ENCODE assay signal across 30 mouse cellular contexts in genomic region chr13:107726491-107726890, GRCm38 (mm10).
DNase-seq lines count a peak whose midpoint lies in the region; ATAC-seq and TF ChIP-seq lines count a peak whose summit lies in the region.
"Had no signal": no experiment of that assay in that cellular context is flagged by ENCODE, and none has a peak within 500 bp of the region (broad histone marks: within the 10 kb centered on the region; RNA-seq: fewer than 3 reads in every experiment).

No protein-coding gene starts in this region.

- WGBS in midbrain, embryonic 12.5 days = 95% methylated on average over 20 of the region's 20 CpGs
- WGBS in midbrain, postnatal 0 days = 95% methylated on average over 20 of the region's 20 CpGs

- peaks cover 54% of the 10 kb centered on the region for H3K36me3 ChIP-seq in midbrain, embryonic 12.5 days
- peaks cover 50% of the 10 kb centered on the region for H3K36me3 ChIP-seq in midbrain, postnatal 0 days (ENCODE audit: insufficient read depth, low read length)

- H3K9ac ChIP-seq in midbrain, embryonic 12.5 days (replicated peaks) = no peak overlapping the region
- H3K9ac ChIP-seq in midbrain, postnatal 0 days (replicated peaks; ENCODE audit: low read length, poor library complexity, severe bottlenecking) = no peak overlapping the region
- H3K9ac ChIP-seq: embryonic facial prominence, embryonic 13.5 days; forebrain, embryonic 12.5 days; forebrain, postnatal 0 days; heart, embryonic 13.5 days; hindbrain, embryonic 14.5 days had no signal

- no peaks in the 10 kb centered on the region for H3K4me1 ChIP-seq in midbrain, embryonic 12.5 days
- H3K4me1 ChIP-seq in midbrain, postnatal 0 days (ENCODE audit: insufficient read depth, low read length) = no peaks in the 10 kb centered on the region
- H3K4me1 ChIP-seq: embryonic facial prominence, embryonic 10.5 days; embryonic facial prominence, embryonic 13.5 days; forebrain, embryonic 12.5 days; heart, embryonic 13.5 days had no signal

- TF ChIP-seq CTCF in midbrain, postnatal 0 days (IDR thresholded peaks at IDR 0.05) = no peak

- no peak overlapping the region for H3K4me2 ChIP-seq in midbrain, embryonic 12.5 days (replicated peaks)
- no peak overlapping the region for H3K4me2 ChIP-seq in midbrain, postnatal 0 days (ENCODE audit: low read depth, low read length, poor library complexity, severe bottlenecking)
- H3K4me2 ChIP-seq: embryonic facial prominence, embryonic 13.5 days; forebrain, embryonic 12.5 days; heart, embryonic 13.5 days; hindbrain, embryonic 14.5 days had no signal

- no peaks in the 10 kb centered on the region for H3K9me3 ChIP-seq in midbrain, embryonic 12.5 days
- H3K9me3 ChIP-seq in midbrain, postnatal 0 days (ENCODE audit: low read length) = no peaks in the 10 kb centered on the region
- H3K9me3 ChIP-seq: embryonic facial prominence, embryonic 10.5 days; embryonic facial prominence, embryonic 13.5 days; forebrain, embryonic 12.5 days; heart, embryonic 13.5 days had no signal

- no peaks in the 10 kb centered on the region for H3K27me3 ChIP-seq in midbrain, embryonic 12.5 days
- H3K27me3 ChIP-seq in midbrain, postnatal 0 days (ENCODE audit: insufficient read depth, low read length) = no peaks in the 10 kb centered on the region
- H3K27me3 ChIP-seq: embryonic facial prominence, embryonic 13.5 days; forebrain, embryonic 12.5 days; heart, embryonic 13.5 days had no signal

- no peak overlapping the region for H3K27ac ChIP-seq in midbrain, embryonic 12.5 days (replicated peaks)
- no peak overlapping the region for H3K27ac ChIP-seq in midbrain, postnatal 0 days (ENCODE audit: low read depth, low read length)
- H3K27ac ChIP-seq: embryonic facial prominence, embryonic 10.5 days; embryonic facial prominence, embryonic 13.5 days; forebrain, embryonic 12.5 days; gastrocnemius, adult 2 months; heart, embryonic 13.5 days; hindbrain, embryonic 14.5 days; hindbrain, postnatal 0 days had no signal

- ATAC-seq in midbrain, embryonic 12.5 days (ENCODE audit: low FRiP score, low read depth) = peak; percentile 44; the same call in 1 of the 2 replicates
- ATAC-seq in midbrain, postnatal 0 days (ENCODE audit: low FRiP score) = no peak
- ATAC-seq: activated CD4-positive, CD25-positive, alpha-beta regulatory T cell, adult 4 months; CD4-positive, CD25-positive, alpha-beta regulatory T cell, adult 4 months; forebrain, postnatal 0 days; hindbrain, postnatal 0 days; inflammation-experienced regulatory T-cells, adult 6 months; intestine, embryonic 16.5 days had no signal

- H3K4me3 ChIP-seq in midbrain, embryonic 12.5 days = no peak overlapping the region
- no peak overlapping the region for H3K4me3 ChIP-seq in midbrain, postnatal 0 days (ENCODE audit: low read depth, low read length)
- H3K4me3 ChIP-seq: embryonic facial prominence, embryonic 10.5 days; embryonic facial prominence, embryonic 13.5 days; erythroblast, embryonic 14.5 days; forebrain, embryonic 12.5 days; gastrocnemius, adult 2 months; heart, embryonic 13.5 days had no signal

- DNase-seq in heart, adult 11 months = peak; percentile 85
- DNase-seq in heart, adult 18-20 months = no peak
- DNase-seq in midbrain, postnatal 0 days (ENCODE audit: low spot score) = no peak
- DNase-seq in CD4-positive helper T cell, adult 2 months (ENCODE audit: low read depth, low spot score) = peak; percentile 1
- DNase-seq in gastrocnemius, postnatal 10 days = no peak
- DNase-seq: adrenal gland, adult 8-10 months; adrenal gland, postnatal 25 days; B cell, adult 2 months; cerebellum, adult 11-12 months; cerebellum, adult 8-10 months; cerebellum, postnatal 10 days; cerebellum, postnatal 36 days; embryo, embryonic 11 days; forebrain, postnatal 0 days; gastrocnemius, adult 2 months; gastrocnemius, postnatal 25 days; heart, postnatal 14 days; heart, postnatal 4 days had no signal

Comparison
In these comparisons a context has a peak if more than half of its experiments do, and no peak if none do; other contexts are left out.
1. DNase-seq: peak in heart, adult 11 months (single experiment) and CD4-positive helper T cell, adult 2 months (single experiment); none in heart, adult 18-20 months (0 of 2), midbrain, postnatal 0 days (single experiment) and gastrocnemius, postnatal 10 days (single experiment).